In genomic region chr11:117742243-117742642, GRCm38 (mm10) we compare ENCODE assay signal across 17 mouse cellular contexts.
"Had no signal": no experiment of that assay in that cellular context is flagged by ENCODE, and none has a peak within 500 bp of the region (broad histone marks: within the 10 kb centered on the region; RNA-seq: fewer than 3 reads in every experiment).

No protein-coding gene starts in this region.

- H3K27ac ChIP-seq: midbrain, embryonic 10.5 days; midbrain, embryonic 12.5 days; neural tube, embryonic 13.5 days; neural tube, embryonic 15.5 days had no signal

- ATAC-seq: midbrain, embryonic 16.5 days had no signal

- H3K4me3 ChIP-seq: midbrain, embryonic 10.5 days; midbrain, embryonic 12.5 days; myocyte; neural tube, embryonic 13.5 days; neural tube, embryonic 15.5 days had no signal

- DNase-seq: lung, adult 18-20 months; lung, embryonic 14.5 days; lung, postnatal 10 days; lung, postnatal 4 days; midbrain, embryonic 14.5 days; retina, postnatal 1 day; right cerebral cortex, postnatal 14 days; spleen, adult 18-20 months; thymus, adult 18-20 months; thymus, postnatal 14 days; thymus, postnatal 36 days had no signal
